Mouse (Mus musculus) megakaryocyte, embryonic 14.5 days (primary cell): ENCODE data around the gene Syt1. TPM values are rescaled to one million over a fixed set of nuclear protein-coding genes. Genes with fewer than 3 reads are reported as not detected.

Experiments used
- H3K27me3 ChIP-seq: replicated peaks from 2 replicates; pipeline ENCODE3; 2012; ENCODE audit warnings: inconsistent platforms
- H3K36me3 ChIP-seq: replicated peaks from 2 replicates; pipeline ENCODE3; 2012; ENCODE audit warnings: low read length, inconsistent platforms, mixed read lengths
- H3K4me1 ChIP-seq: 2 replicates; pipeline ENCODE4 v1.6.1; 2012; ENCODE audit warnings: inconsistent platforms
- H3K4me3 ChIP-seq: replicated peaks from 2 replicates; pipeline ENCODE3; 2012; ENCODE audit warnings: moderate library complexity, mild to moderate bottlenecking, inconsistent platforms
- H3K9me3 ChIP-seq: 2 replicates; pipeline ENCODE4 v1.6.1; 2012; ENCODE audit warnings: inconsistent platforms
- FLI1 ChIP-seq: IDR thresholded peaks from 2 replicates; pipeline ENCODE4 v1.6.1; 2012; ENCODE audit warnings: low read length, inconsistent platforms, mixed read lengths
- GATA1 ChIP-seq: IDR thresholded peaks from 3 replicates; pipeline ENCODE4 v1.6.1; 2012; ENCODE audit warnings: mixed read lengths, low read length, inconsistent platforms, borderline replicate concordance
- polyA plus RNA-seq: library from polyadenylated mRNA; stranded (reverse); fragments of >175 nt; gene quantifications from 2 replicates; pipeline ENCODE4 v1.2.3, GENCODE M21; 2012; ENCODE audit warnings: low replicate concordance; ENCODE audit not compliant: insufficient read depth

Syt1 gene
- polyA plus RNA-seq, 1 experiment: not detected

GRCm38 (mm10) chr10:108892441-108892840 is 118.3 kb downstream of the Syt1 start:
- H3K9me3 ChIP-seq: peaks cover 9% of the 10 kb centered on the region
- no peaks in the 10 kb centered on the region for H3K36me3 ChIP-seq
- TF ChIP-seq FLI1 (no peak), GATA1 (no peak)
- no peak overlapping the region for H3K4me3 ChIP-seq
- no peaks in the 10 kb centered on the region for H3K4me1 ChIP-seq
- no peaks in the 10 kb centered on the region for H3K27me3 ChIP-seq

GRCm38 (mm10) chr10:108889084-108889483 is 121.7 kb downstream of the Syt1 start:
- H3K27me3 ChIP-seq: no peaks in the 10 kb centered on the region
- peaks cover 13% of the 10 kb centered on the region for H3K9me3 ChIP-seq
- H3K4me1 ChIP-seq: no peaks in the 10 kb centered on the region
- H3K36me3 ChIP-seq: no peaks in the 10 kb centered on the region
- TF ChIP-seq GATA1 (no peak), FLI1 (no peak)
- H3K4me3 ChIP-seq: no peak overlapping the region

DNA sequence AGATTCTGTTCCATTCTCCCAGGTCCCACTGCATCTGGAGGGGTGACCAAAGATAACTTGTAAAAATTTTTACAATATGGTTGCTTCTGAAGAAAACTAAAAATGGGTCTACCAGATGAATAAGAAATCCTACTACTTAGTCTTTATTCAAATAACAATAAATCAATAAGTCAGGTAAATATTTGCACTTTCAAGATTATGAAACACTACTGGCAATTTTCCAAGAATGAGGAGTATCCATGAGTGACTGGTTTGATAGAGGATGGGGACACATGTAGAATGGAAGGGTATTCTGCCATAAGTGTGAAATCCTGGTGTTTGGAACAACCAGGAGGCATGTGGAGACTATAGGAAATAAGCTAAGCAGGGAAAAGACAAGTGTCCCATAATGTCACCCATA is 124.0 kb downstream of the Syt1 start:
- H3K4me1 ChIP-seq: no peaks in the 10 kb centered on the region
- TF ChIP-seq GATA1 (no peak), FLI1 (no peak)
- no peaks in the 10 kb centered on the region for H3K27me3 ChIP-seq
- H3K9me3 ChIP-seq: peaks cover 15% of the 10 kb centered on the region
- no peak overlapping the region for H3K4me3 ChIP-seq
- H3K36me3 ChIP-seq: no peaks in the 10 kb centered on the region

DNA sequence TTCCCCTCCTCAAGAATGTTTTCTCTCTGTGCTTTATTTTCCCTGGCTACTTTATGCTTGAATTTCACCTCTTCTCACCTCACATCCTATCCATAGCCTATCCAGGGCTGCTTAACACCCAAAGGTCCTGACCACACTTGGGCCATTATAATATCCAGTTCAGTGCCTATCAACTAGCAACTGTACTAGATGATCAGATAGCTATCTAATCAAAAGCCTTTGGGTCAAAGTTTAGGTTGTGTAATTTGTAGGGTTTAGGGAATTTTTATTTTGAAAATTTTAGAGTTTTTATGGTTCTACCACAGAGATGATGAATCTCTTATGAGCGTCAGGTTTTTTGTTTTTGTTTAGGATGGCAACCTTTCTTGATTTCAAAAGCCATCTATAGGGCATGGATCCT is 125.0 kb downstream of the Syt1 start:
- H3K9me3 ChIP-seq: peaks cover 15% of the 10 kb centered on the region
- H3K36me3 ChIP-seq: no peaks in the 10 kb centered on the region
- H3K4me3 ChIP-seq: no peak overlapping the region
- no peaks in the 10 kb centered on the region for H3K4me1 ChIP-seq
- H3K27me3 ChIP-seq: no peaks in the 10 kb centered on the region
- no peak for TF ChIP-seq FLI1
- no peak for TF ChIP-seq GATA1

GRCm38 (mm10) chr10:108884520-108884919 is 126.3 kb downstream of the Syt1 start:
- Histone ChIP-seq H3K9me3 (peaks cover 22% of the 10 kb centered on the region), H3K36me3 (no peaks in the 10 kb centered on the region), H3K4me1 (no peaks in the 10 kb centered on the region), H3K4me3 (no peak overlapping the region), H3K27me3 (no peaks in the 10 kb centered on the region)
- TF ChIP-seq GATA1 (no peak), FLI1 (no peak)

GRCm38 (mm10) chr10:108880372-108880771 is 130.4 kb downstream of the Syt1 start:
- Histone ChIP-seq H3K36me3 (no peaks in the 10 kb centered on the region), H3K9me3 (peaks cover 41% of the 10 kb centered on the region), H3K27me3 (no peaks in the 10 kb centered on the region), H3K4me3 (no peak overlapping the region), H3K4me1 (no peaks in the 10 kb centered on the region)
- TF ChIP-seq FLI1 (no peak), GATA1 (no peak)

DNA sequence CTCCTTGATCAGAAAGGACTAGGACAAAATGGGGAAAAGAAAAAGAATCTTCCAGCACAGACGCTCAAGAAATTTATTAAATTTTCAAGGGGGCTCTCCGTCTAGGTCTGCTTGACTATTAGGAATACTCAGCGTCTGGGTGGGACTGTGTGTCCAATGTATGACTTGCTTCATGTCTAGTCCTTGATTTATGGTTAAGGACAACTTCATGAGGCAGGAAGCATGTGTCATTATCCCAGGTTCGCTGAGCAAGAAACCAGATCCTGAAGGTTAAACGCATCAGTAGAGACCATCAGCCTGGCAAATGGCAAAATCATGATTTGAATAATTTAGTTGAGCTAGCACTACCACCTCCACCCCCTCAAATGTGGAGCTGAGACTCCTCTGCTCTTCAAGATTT is 135.1 kb downstream of the Syt1 start:
- H3K27me3 ChIP-seq: no peaks in the 10 kb centered on the region
- H3K36me3 ChIP-seq: no peaks in the 10 kb centered on the region
- H3K4me1 ChIP-seq: no peaks in the 10 kb centered on the region
- TF ChIP-seq GATA1: no peak
- TF ChIP-seq FLI1: no peak
- H3K4me3 ChIP-seq: no peak overlapping the region
- peaks cover 38% of the 10 kb centered on the region for H3K9me3 ChIP-seq

GRCm38 (mm10) chr10:108874687-108875086 is 136.1 kb downstream of the Syt1 start:
- H3K36me3 ChIP-seq: no peaks in the 10 kb centered on the region
- H3K27me3 ChIP-seq: no peaks in the 10 kb centered on the region
- H3K4me3 ChIP-seq: no peak overlapping the region
- TF ChIP-seq FLI1 (no peak), GATA1 (no peak)
- H3K9me3 ChIP-seq: peaks cover 33% of the 10 kb centered on the region
- H3K4me1 ChIP-seq: no peaks in the 10 kb centered on the region

- Histone ChIP-seq H3K36me3 (no peaks in the 10 kb centered on the region), H3K4me3 (no peak overlapping the region), H3K27me3 (no peaks in the 10 kb centered on the region), H3K4me1 (no peaks in the 10 kb centered on the region), H3K9me3 (peaks cover 27% of the 10 kb centered on the region)
- no peak for TF ChIP-seq GATA1
- no peak for TF ChIP-seq FLI1
Observed at GRCm38 (mm10) chr10:108872359-108872758, 138.4 kb downstream of the Syt1 start.

DNA sequence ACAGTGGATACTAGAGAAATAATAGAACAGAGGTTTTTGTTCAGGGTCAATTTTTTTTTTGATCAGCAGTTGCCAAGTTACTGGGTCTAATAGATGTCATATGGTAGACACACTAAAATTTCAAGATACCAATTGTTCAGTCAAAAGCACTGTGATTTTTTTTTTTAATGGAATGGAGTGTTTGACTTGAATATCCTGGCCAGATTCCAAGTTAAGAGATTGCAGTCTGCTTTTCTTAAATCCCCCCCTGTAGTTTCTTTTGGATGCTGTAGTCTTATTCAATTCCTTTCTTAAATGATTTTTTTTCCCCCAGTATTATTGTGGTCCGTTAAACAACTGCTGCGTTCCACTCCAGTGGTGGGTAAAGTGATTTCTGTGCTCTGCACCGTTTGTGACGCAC is 140.2 kb downstream of the Syt1 start:
- TF ChIP-seq GATA1 (no peak), FLI1 (no peak)
- peaks cover 27% of the 10 kb centered on the region for H3K9me3 ChIP-seq
- no peak overlapping the region for H3K4me3 ChIP-seq
- no peaks in the 10 kb centered on the region for H3K4me1 ChIP-seq
- no peaks in the 10 kb centered on the region for H3K27me3 ChIP-seq
- no peaks in the 10 kb centered on the region for H3K36me3 ChIP-seq

- no peaks in the 10 kb centered on the region for H3K4me1 ChIP-seq
- TF ChIP-seq FLI1 (no peak), GATA1 (no peak)
- H3K9me3 ChIP-seq: peaks cover 27% of the 10 kb centered on the region
- H3K36me3 ChIP-seq: no peaks in the 10 kb centered on the region
- no peaks in the 10 kb centered on the region for H3K27me3 ChIP-seq
- H3K4me3 ChIP-seq: no peak overlapping the region
Observed at GRCm38 (mm10) chr10:108868136-108868535, 142.6 kb downstream of the Syt1 start.
